Mouse (Mus musculus) 3T3-L1 (cell line): ENCODE data around the gene Kxd1.
"Not testable (repeated sequence)": the region's sequence is repeated elsewhere in the genome, so short reads cannot be mapped to it uniquely, and the experiment has no call there.

ENCODE experiments used
- DNase-seq: peaks from one replicate; pipeline ENCODE4 v3.0.0-alpha.2; 2015; ENCODE audit warnings: low read depth, low spot score

Kxd1 gene

GRCm38 (mm10) chr8:70513441-70513840, 14.3 kb downstream of the Kxd1 start:
- peak; percentile 92 for DNase-seq

- DNase-seq: no peak
Observed at GRCm38 (mm10) chr8:70512253-70512903, 15.4 kb downstream of the Kxd1 start.

- DNase-seq: no peak
Observed at GRCm38 (mm10) chr8:70511770-70512169, 16.0 kb downstream of the Kxd1 start.

- not testable (repeated sequence) for DNase-seq
Observed at GRCm38 (mm10) chr8:70511174-70511573, 16.6 kb downstream of the Kxd1 start.

GRCm38 (mm10) chr8:70510228-70510915, 17.4 kb downstream of the Kxd1 start, which contains the start of gene Uba52:
TSS of gene Uba52 (minus strand) at chr8:70510801.
- DNase-seq: peak; percentile 98

GRCm38 (mm10) chr8:70509281-70509952, 18.3 kb downstream of the Kxd1 start:
- DNase-seq: no peak

- no peak for DNase-seq
Observed at GRCm38 (mm10) chr8:70507027-70507393, 20.7 kb downstream of the Kxd1 start.

GRCm38 (mm10) chr8:70506328-70507026, 21.3 kb downstream of the Kxd1 start, which contains the start of gene Rex1bd:
TSS of gene Rex1bd (minus strand) at chr8:70506752.
- peak; percentile 98 for DNase-seq

- DNase-seq: no peak
Observed at GRCm38 (mm10) chr8:70505698-70506327, 21.9 kb downstream of the Kxd1 start.

GRCm38 (mm10) chr8:70504851-70505250, 22.9 kb downstream of the Kxd1 start:
- peak; percentile 96 for DNase-seq

- peak; percentile 99 for DNase-seq
Observed at GRCm38 (mm10) chr8:70504291-70504716, 23.5 kb downstream of the Kxd1 start.

GRCm38 (mm10) chr8:70503062-70503750, 24.6 kb downstream of the Kxd1 start:
- DNase-seq: peak; percentile 70

- no peak for DNase-seq
Observed at GRCm38 (mm10) chr8:70502540-70502939, 25.2 kb downstream of the Kxd1 start.

GRCm38 (mm10) chr8:70501820-70502529, 25.8 kb downstream of the Kxd1 start:
- no peak for DNase-seq

- no peak for DNase-seq
Observed at GRCm38 (mm10) chr8:70500386-70501301, 27.1 kb downstream of the Kxd1 start.

- DNase-seq: no peak
Observed at GRCm38 (mm10) chr8:70495771-70496062, 32.0 kb downstream of the Kxd1 start.

- DNase-seq: no peak
Observed at GRCm38 (mm10) chr8:70495001-70495770, 32.6 kb downstream of the Kxd1 start.

- DNase-seq: no peak
Observed at GRCm38 (mm10) chr8:70494416-70494945, 33.3 kb downstream of the Kxd1 start.
